Mouse (Mus musculus): ENCODE data around the gene Osbpl7. TPM values are rescaled to one million over a fixed set of nuclear protein-coding genes. Genes with fewer than 3 reads are reported as not detected.

The Osbpl7 gene
- polyA plus RNA-seq, 1 experiment from 2014 or later: 6.1 TPM

DNA sequence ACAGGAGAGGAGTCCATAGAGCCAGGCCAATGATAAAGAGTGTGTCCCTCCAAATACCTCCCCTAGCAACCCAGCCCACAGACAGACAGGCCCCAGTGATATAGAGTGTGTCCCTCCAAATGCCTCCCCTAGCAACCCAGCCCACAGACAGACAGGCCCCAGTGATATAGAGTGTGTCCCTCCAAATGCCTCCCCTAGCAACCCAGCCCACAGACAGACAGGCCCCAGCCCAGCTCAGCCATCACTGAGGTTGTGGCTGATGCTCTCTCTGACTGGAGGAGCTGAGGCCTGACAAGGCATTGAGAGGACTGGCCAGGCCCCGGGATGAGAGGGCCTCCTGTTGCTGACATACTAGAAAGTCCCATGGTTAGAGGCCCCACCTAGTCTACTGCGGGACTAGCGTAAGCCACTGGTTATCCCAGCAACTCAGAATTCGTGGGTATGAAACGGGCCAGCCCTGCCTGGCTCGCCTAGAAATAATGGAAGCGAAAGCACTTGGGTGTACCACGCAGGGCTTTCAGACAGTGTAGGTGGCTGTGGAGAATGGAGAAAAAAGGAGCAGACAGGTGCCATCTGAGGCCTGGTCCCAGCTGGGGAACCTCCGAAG lies 62.2 kb downstream of the Osbpl7 start:
- H3K9me3 ChIP-seq (ENCODE audit: control insufficient read depth, low read length): no peaks in the 10 kb centered on the region
- DNase-seq (ENCODE audit: low spot score): no peak
- no peak overlapping the region for H3K4me2 ChIP-seq
- no peaks in the 10 kb centered on the region for H3K36me3 ChIP-seq (ENCODE audit: control insufficient read depth, insufficient read depth, low read length)
- ATAC-seq (replicated peaks; ENCODE audit: low FRiP score): no peak
- no peak overlapping the region for H3K27ac ChIP-seq (ENCODE audit: low read depth, low read length)
- no peak overlapping the region for H3K9ac ChIP-seq (ENCODE audit: low read depth, low read length)
- H3K4me3 ChIP-seq (ENCODE audit: low read depth, low read length): no peak overlapping the region
- peaks cover 7% of the 10 kb centered on the region; the same call in 1 of the 2 replicates for H3K4me1 ChIP-seq (replicated peaks; ENCODE audit: control insufficient read depth, insufficient read depth, low read length)
- H3K27me3 ChIP-seq (replicated peaks; ENCODE audit: control insufficient read depth, insufficient read depth, low read length): peaks cover 56% of the 10 kb centered on the region
- WGBS: 76% methylated on average over 9 of the region's 9 CpGs

DNA sequence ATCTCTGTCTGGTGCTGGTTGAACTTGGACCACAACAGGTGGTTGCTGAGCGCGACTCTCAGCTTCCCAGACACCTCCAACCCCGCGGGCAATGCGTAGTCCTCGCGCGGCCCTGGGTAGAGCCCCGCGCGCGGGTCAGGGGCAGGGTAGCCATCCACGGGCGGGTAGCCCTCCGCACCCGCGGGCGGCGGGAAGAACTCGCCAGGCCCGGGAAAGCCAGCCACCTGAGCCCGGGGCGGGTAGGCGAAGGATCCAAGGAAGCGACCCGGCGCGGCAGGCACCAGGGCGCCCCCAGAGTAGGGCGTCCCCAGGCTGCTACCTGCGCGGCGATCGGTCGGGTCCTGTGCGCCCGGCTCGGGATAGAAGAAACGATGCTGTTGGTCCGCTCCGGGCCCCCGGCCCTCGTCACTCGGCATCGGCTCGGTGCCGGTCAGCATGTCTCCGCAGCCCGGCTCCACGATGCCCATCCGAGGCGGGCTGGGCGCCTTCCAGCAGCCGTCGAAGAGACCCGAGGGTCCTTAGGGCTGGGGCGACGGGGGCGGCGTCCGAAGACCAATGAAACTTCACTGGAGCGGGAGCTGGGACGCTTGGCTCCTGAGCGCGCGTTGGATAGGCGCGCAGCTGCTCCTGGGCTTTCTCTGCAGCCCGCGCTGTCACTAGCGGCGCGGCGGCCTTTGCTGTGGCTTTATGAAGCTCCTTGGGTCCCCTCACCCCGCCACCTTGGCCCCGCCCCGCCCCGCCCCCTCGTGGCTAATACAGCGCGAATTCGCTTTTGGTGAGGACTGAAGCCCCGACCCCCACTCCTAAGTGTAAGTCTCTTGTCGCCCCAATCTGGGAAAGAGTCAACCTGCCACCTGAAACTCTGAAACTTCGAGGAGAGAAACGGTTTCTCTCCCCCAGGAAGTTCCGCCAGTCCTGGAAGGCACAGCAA lies 64.5 kb downstream of the Osbpl7 start, which contains the start of gene Tbx21:
Gene Tbx21, minus strand, starts transcription at position 661 of the 931 bp plus-strand sequence.
- no peak within 1 kb of the TSS for H3K27ac ChIP-seq (ENCODE audit: low read depth, low read length)
- H3K27me3 ChIP-seq (replicated peaks; ENCODE audit: control insufficient read depth, insufficient read depth, low read length): peaks cover 77% of the 10 kb centered on the region
- ATAC-seq (replicated peaks; ENCODE audit: low FRiP score) (no peak), DNase-seq (ENCODE audit: low spot score) (no peak)
- no peak within 1 kb of the TSS for H3K9ac ChIP-seq (ENCODE audit: low read depth, low read length)
- H3K4me2 ChIP-seq: peak within 1 kb of the TSS; percentile 62
- no peaks in the 10 kb centered on the region for H3K9me3 ChIP-seq (ENCODE audit: control insufficient read depth, low read length)
- WGBS: 2% methylated on average over 86 of the region's 87 CpGs
- no peaks in the 10 kb centered on the region for H3K36me3 ChIP-seq (ENCODE audit: control insufficient read depth, insufficient read depth, low read length)
- peaks cover 9% of the 10 kb centered on the region; the same call in 1 of the 2 replicates for H3K4me1 ChIP-seq (replicated peaks; ENCODE audit: control insufficient read depth, insufficient read depth, low read length)
- H3K4me3 ChIP-seq (ENCODE audit: low read depth, low read length): peak within 1 kb of the TSS; percentile 39

DNA sequence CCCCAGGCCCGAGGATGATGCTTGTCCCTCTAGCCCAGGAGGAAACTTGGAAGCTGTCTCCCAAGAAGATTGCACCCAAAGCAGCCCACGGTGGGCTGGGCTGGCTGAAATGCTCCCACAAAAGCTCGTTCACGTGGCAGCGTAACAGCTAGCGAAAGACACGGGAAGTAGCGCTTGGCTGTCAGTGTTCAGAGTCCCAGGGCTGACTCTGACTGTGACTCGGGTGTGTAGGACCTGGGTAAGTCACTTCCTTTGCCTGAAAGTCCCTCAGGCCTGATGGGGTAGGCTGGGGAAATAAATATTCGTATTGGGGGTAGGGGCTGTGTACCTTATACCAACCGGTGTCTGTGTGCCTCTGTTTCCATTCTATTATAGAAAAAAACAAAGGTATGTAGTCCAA lies 65.4 kb downstream of the Osbpl7 start:
- H3K9me3 ChIP-seq (ENCODE audit: control insufficient read depth, low read length): no peaks in the 10 kb centered on the region
- H3K36me3 ChIP-seq (ENCODE audit: control insufficient read depth, insufficient read depth, low read length): no peaks in the 10 kb centered on the region
- DNase-seq (ENCODE audit: low spot score) (no peak), ATAC-seq (replicated peaks; ENCODE audit: low FRiP score) (no peak)
- H3K4me2 ChIP-seq: peak overlapping the region; percentile 62
- peaks cover 86% of the 10 kb centered on the region for H3K27me3 ChIP-seq (replicated peaks; ENCODE audit: control insufficient read depth, insufficient read depth, low read length)
- WGBS: 8% methylated on average over 11 of the region's 11 CpGs
- peaks cover 16% of the 10 kb centered on the region for H3K4me1 ChIP-seq (replicated peaks; ENCODE audit: control insufficient read depth, insufficient read depth, low read length)
- no peak overlapping the region for H3K27ac ChIP-seq (ENCODE audit: low read depth, low read length)
- H3K9ac ChIP-seq (ENCODE audit: low read depth, low read length): no peak overlapping the region
- peak overlapping the region; percentile 39; the same call in 1 of the 2 replicates for H3K4me3 ChIP-seq (ENCODE audit: low read depth, low read length)

Small RNAs within 50 kb of the gene (microRNA-seq; reads per million reads assigned to microRNA genes)
- gene Mir8103 (ENCODE audit: borderline number of aligned reads): not detected

Other genes with a start within 250 kb of the Osbpl7 start
- gene Nfe2l1, start 220.7 kb upstream of the Osbpl7 start, polyA plus RNA-seq (2014; fragmentation: Nextera tagmentation; extraction: Ambion mirVana): 27.6 and 28.9 TPM in 2 replicates
- gene Copz2, start 200.8 kb upstream of the Osbpl7 start, polyA plus RNA-seq (2014; fragmentation: Nextera tagmentation; extraction: Ambion mirVana): 33.6 and 41.2 TPM in 2 replicates
- gene Cdk5rap3, start 134.1 kb upstream of the Osbpl7 start, polyA plus RNA-seq (2014; fragmentation: Nextera tagmentation; extraction: Ambion mirVana): 69.6 and 71.3 TPM in 2 replicates
- gene Prr15l, start 122.5 kb upstream of the Osbpl7 start, polyA plus RNA-seq (2014; fragmentation: Nextera tagmentation; extraction: Ambion mirVana): 1.8 and 2.2 TPM in 2 replicates
- gene Pnpo, start 106.6 kb upstream of the Osbpl7 start, polyA plus RNA-seq (2014; fragmentation: Nextera tagmentation; extraction: Ambion mirVana): 206 and 226 TPM in 2 replicates
- 18.3 and 18.9 TPM in 2 replicates for gene Sp2, start 67.7 kb upstream of the Osbpl7 start, polyA plus RNA-seq (2014; fragmentation: Nextera tagmentation; extraction: Ambion mirVana)
- 0.17 TPM in 1 of 2 replicates, not detected in the other for gene Sp6, start 37.2 kb upstream of the Osbpl7 start, polyA plus RNA-seq (2014; fragmentation: Nextera tagmentation; extraction: Ambion mirVana)
- gene Scrn2, start 20.7 kb upstream of the Osbpl7 start, polyA plus RNA-seq (2014; fragmentation: Nextera tagmentation; extraction: Ambion mirVana): 16.4 and 17.6 TPM in 2 replicates
- gene Lrrc46, start 9.2 kb upstream of the Osbpl7 start, polyA plus RNA-seq (2014; fragmentation: Nextera tagmentation; extraction: Ambion mirVana): 0.49 and 0.58 TPM in 2 replicates
- gene Mrpl10, start 9.1 kb upstream of the Osbpl7 start, polyA plus RNA-seq (2014; fragmentation: Nextera tagmentation; extraction: Ambion mirVana): 86.1 and 89.7 TPM in 2 replicates
- gene Tbx21, start 64.7 kb downstream of the Osbpl7 start, polyA plus RNA-seq (2014; fragmentation: Nextera tagmentation; extraction: Ambion mirVana): not detected in 2 replicates
- gene Tbkbp1, start 100.9 kb downstream of the Osbpl7 start, polyA plus RNA-seq (2014; fragmentation: Nextera tagmentation; extraction: Ambion mirVana): 5.4 and 5.5 TPM in 2 replicates
- gene Kpnb1, start 137.3 kb downstream of the Osbpl7 start, polyA plus RNA-seq (2014; fragmentation: Nextera tagmentation; extraction: Ambion mirVana): 78.9 and 84.4 TPM in 2 replicates
- gene Npepps, start 230.0 kb downstream of the Osbpl7 start, polyA plus RNA-seq (2014; fragmentation: Nextera tagmentation; extraction: Ambion mirVana): 52.1 and 60.2 TPM in 2 replicates